Mouse (Mus musculus): Measurements from ENCODE around the gene Tra2b.
"Not testable (repeated sequence)": the region's sequence is repeated elsewhere in the genome, so short reads cannot be mapped to it uniquely, and the experiment has no call there.

Gene Tra2b

GRCm38 (mm10) chr16:22242239-22242866 is 23.5 kb downstream of the Tra2b start:
- no peak for DNase-seq (ENCODE audit: low spot score)

DNA sequence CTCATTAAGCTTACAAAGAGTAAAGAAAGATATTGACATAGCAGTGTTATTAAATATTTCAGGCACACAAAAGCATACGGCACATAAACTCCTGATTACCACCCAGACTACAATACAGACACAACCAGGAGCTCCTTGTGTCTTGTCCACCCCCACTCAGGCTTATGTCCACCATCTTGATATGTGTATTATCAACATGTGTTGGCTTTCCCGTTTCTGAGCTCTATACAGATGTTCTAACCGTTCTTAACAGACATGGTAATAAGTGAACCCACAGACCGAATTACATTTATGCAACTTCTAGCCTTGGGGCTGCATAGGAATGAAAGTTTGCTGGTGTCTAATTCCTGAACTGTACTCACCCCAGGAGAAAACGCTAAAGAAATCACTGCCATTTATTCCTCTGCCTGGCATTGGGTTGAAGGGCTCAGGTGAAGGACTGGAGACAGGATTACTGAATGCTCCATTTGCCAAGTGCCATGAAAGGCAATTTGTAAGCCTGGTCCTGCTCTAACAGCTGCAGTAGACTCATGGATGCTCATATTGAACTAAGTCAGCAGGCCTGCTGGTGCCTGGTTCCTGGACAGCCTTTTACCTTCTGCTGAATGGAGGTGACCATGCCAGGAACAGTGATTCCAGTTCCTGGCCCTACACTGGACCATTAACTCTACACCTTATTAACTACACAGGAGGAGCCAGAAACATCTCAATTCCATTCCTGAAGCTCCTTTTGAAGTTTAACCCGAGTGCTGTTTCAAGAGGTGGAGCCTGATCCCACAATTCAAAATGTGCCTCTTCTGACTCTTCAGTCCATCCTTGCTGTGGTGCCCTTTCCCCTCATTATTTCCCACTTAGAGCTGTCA is 24.2 kb downstream of the Tra2b start:
- DNase-seq (ENCODE audit: low spot score), result no peak

GRCm38 (mm10) chr16:22240856-22241255 is 24.9 kb downstream of the Tra2b start:
- DNase-seq (ENCODE audit: low spot score), result no peak

GRCm38 (mm10) chr16:22239978-22240377 is 25.8 kb downstream of the Tra2b start:
- no peak for DNase-seq (ENCODE audit: low spot score)

GRCm38 (mm10) chr16:22238928-22239620 is 26.7 kb downstream of the Tra2b start:
- no peak for DNase-seq (ENCODE audit: low spot score)

- DNase-seq (ENCODE audit: low spot score), result not testable (repeated sequence)
Measured at GRCm38 (mm10) chr16:22238402-22238801, 27.4 kb downstream of the Tra2b start.

DNA sequence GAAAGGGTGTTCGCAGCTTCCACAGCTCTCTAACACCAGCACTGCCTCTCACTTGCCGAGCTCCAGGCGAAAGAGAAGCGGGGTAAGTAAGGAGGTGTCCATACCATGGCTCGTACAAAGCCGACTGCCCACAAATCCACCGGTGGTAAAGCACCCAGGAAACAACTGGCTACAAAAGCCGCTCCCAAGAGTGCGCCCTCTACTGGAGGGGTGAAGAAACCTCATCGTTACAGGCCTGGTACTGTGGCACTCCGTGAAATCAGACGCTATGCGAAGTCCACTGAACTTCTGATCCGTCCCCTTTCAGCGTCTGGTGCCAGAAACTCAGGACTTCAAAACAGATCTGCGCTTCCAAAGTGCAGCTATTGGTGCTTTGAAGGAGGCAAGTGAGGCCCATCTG is 29.0 kb downstream of the Tra2b start:
- DNase-seq (ENCODE audit: low spot score), result no peak

DNA sequence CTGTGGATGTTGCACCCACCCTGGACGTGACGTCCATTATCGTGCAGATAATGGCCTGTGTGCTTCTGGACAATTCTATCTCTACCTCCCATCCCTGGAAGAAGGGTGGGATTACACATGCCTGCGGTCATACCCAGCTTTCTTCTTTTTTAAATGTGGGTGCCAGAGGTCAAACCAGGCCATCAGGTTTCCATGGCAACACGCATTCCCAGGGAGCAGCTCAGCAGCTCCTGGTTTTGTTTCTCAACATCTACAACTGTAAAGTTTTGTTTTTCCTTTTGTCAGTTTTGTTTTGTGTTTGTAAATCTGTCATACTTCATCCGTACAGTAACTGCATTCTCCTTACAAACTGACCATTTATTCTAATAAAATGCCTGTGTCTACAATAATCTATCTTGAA is 31.3 kb downstream of the Tra2b start:
- no peak for DNase-seq (ENCODE audit: low spot score)

GRCm38 (mm10) chr16:22230276-22230675 is 35.5 kb downstream of the Tra2b start:
- DNase-seq (ENCODE audit: low spot score), result not testable (repeated sequence)

DNA sequence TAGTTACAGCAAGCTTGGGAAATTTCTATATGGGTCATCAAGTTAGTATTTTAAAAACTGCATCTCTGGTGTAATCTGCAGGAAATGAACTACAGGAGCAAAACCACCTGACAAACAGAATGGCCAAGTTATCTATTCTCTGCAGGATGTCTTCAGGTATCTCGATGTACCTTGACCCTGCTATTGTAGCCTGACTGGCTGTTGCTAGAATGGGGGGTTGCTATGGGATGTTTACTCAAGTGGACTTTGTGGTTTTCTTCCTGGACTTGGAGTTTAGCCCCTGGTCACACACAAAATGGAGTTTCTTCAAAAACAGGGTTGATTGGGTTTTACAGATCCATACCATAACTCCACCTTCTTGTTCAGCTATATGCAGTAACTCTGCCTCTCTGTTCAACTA is 62.3 kb downstream of the Tra2b start:
- peak; percentile 78 for DNase-seq (ENCODE audit: low spot score)

- peak; percentile 23 for DNase-seq (ENCODE audit: low spot score)
Measured at GRCm38 (mm10) chr16:22201858-22202257, 63.9 kb downstream of the Tra2b start.

DNA sequence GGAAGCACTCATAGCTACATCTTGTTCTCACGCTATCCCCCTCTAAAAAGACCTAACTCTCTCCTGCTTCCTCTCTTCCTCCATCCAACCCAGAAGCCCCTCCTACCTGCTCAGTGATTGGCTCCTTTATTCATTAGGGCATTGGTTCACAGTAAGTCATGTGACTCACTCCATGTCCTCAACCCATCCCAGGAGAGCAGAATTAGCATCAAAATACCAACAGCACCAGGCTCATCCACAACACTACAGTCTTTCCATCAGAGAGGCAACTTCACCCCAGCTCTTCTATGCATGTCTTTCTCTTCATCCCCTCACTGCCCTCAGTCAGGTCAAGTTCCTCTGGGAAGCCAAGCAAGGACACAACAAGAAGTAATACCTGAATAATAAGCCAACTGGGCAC is 65.3 kb downstream of the Tra2b start:
- DNase-seq (ENCODE audit: low spot score), result no peak

Data from yolk sac, embryonic 10.5 days (tissue).